Mouse (Mus musculus) hindlimb bud, embryonic 11.5 days (tissue): ENCODE results near the gene Pdgfc.

Experiments used
- DNase-seq: peaks from one replicate; pipeline ENCODE4 v3.0.0-alpha.2; 2012; ENCODE audit warnings: low read depth, low spot score; ENCODE audit errors: extremely low spot score

Pdgfc gene

DNA sequence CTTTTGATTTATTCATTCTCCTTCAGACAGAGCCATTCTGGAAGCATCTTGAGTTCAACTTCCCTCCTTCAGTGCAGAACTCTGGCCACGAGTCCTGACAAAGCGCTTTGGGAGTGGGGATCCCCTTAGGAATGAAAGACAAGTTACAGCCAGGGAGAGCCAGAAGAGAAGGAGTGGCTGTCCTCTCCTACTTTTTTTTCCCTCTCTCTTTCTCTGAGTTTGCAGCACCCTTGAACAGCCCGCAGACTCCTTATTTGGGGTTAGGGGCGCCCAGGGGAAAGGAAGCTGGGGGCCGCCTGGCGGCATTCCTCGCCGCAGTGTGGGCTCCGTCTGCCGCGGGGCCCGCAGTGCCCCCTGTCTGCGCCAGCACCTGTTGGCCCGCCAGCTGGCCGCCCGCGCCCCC lies at the start of gene Pdgfc:
Gene Pdgfc (plus strand): TSS at position 266 of the 403 bp plus-strand sequence.
- DNase-seq, result no peak

DNA sequence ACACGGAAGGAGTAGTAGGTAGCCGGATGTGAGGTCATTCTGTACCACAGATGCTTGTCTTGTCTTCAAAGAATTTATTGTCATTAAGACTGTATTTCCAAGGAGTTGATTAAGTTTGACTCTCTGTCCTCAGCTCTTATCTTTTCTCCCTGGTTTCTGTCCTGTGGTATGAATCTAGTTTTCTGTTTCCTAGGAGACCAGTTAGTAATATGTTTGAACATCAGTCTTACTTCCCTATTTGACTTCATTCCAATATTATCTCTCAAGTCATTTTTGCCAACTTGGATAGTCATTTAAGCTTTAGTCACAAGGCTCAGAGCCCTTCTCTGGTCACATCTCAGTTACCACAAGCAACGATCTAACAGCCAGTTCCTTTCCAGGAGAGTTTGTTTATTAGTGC lies 27.0 kb upstream of the Pdgfc start:
- no peak for DNase-seq

DNA sequence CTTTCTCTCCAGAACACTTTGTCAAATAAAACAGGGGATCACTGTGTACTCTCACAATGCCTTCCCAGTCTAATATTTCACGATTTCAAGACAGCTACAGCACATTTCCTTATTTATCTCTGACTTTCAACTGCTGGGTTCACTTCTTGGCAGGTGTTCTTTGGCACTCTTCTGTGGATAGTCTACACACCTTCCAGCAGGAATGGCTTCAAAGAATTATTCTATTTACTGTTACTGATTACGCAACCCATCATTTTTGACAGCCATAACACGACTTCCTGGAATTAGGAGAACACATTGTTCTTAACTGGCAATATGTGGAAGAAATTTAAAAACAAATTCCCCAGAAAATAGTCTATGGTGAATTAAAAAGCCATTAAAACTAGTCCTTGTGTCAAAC lies 26.3 kb upstream of the Pdgfc start:
- no peak for DNase-seq

DNA sequence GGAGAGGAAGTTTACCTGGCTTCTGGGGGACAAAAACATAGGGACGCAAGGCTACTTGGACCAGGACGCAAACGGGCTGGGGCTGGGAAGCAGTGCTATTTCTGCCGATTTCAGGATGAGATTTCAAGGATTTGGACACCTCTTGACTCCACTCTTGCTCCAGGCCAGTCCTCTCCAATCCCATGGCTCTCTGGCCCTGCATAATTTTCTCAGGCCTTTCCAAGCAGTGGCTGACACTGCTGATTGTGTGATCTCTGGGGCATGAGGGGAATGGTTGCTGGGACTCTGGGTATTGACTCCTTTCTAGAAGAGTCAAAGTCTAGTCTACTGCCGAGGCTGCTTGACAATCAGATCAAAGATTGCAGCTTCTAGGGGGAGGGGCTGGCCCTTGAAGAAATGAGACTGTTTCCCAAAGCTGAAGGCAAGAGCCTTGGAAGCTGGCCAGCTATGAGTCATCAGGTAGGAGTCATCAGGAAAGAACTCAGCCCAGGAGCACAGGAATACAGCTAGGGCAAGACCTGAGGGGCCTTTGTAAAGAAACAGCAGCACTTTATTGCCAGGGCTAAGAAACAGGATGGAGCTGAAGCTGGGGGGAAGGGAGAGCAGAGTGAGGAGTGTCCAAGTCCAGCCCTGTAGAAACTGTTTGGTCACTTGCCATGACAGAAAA lies 18.7 kb upstream of the Pdgfc start:
- DNase-seq, result no peak

DNA sequence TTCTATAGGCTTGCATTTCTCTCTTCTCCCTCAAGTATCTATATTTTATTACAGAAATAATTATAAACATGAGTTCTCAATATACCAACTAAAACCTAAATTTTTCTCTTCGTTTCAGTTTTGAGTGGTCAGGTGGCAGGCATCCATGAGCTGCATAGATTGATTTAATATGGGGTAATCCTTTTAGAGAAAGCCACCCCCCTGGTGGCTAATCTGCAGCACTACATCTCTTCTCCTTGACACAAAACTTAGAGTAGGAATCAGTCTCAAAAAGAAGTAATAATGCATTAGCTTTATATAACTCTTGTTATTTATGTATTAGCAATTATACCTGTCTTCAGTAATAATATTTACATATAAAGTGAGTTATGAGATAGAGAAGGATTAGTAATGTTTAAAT lies 16.2 kb upstream of the Pdgfc start:
- no peak for DNase-seq

DNA sequence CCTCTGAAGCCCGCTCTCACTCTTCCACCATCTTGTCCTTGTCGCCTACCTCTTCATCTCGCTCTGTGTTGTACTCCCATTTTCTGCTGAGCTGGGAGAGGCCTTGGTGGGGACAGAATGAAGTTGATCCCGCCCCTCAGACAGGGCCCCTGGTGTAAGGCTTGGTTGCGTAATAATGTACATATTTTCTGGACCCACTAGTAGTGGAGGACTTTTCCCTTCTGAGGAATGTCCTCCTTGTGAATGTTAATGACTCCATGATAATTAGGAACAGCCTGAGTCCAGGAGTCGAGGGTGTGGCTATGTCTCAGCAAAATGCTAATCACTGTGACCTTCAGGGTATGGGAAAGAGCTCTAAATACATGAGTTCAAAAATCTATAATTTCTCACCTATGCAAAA lies 14.4 kb upstream of the Pdgfc start:
- DNase-seq, result no peak

DNA sequence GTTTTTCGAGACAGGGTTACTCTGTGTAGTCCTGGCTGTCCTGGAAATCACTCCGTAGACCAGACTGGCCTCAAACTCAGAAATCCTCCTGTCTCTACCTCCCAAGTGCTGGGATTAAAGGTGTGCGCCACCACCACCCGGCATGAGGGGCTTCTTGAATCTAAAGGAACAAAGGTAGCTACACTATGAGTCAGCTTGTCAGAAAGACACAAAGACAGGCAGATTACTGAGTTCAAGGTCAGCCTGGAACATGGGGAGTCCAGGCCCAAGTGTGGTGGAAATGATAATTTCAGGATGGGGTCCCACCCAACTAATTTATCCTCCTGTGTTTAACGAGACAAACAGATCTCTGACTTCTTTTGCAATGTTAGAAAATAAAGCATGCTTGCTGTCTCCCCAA lies 13.9 kb upstream of the Pdgfc start:
- no peak for DNase-seq

DNA sequence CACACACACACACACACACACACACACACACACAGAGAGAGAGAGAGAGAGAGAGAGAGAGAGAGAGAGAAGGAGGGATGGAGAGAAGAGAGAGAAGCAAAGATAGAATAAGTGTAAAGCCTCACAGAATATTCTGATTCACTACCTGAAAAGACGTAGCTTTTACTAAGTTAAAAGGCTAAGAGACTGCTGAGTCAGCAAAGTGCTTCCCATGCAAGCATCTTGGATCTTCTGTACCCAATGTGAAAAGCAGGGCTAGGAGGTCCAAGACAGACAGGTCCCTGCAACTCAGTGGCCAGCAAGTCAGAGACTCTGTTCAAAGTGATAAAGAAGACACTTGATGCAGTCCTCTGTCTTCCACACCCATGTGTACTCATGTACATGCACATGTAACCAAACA lies 13.4 kb upstream of the Pdgfc start:
- DNase-seq, result no peak

DNA sequence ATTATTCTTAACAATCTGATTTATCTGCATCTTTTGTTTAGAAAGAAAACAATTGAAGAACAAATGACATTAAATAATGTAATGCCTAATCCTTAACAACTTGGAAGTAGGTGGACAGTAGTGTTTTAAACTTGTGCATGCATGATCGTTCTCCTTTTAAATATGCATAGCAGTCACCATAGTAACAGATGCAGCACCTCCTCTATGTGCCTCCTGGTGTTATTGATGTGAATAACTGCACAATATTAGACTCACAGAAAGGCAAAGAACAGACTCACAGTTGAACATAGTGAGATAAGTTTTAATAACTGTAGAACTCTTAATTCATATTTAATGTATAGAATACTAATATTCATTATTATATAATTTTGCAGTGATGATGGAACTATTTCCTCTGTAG lies 12.6 kb upstream of the Pdgfc start:
- no peak for DNase-seq

DNA sequence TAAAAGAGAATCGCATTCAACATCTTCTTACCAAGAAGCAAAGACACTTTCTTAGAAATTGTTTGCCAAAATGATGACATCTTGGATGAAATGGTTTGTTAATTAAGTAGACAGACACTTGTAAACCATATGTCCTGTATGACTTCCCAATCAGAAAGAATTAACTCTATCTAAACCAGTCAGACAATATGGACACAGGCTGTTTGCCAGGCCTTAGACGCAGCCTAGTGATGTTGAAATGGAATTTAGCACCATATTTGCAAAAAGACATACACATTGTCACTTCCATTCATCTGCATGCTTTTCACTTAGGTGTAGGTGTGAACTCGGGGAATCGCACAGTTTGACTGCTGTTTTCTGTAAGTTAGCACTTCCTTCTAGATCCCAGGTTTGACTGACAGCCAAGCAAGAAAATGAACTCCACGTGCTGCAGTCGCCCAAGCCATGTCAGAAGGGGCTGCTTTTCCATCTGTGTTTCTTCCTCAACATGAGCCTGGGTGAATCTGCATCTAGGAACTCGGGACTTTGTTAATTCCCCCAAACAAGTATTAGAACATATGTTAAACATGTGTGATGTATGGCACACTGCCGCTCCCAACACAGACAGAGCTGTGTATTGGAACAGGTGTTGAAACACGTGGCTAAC lies 10.5 kb upstream of the Pdgfc start:
- DNase-seq, result no peak

DNA sequence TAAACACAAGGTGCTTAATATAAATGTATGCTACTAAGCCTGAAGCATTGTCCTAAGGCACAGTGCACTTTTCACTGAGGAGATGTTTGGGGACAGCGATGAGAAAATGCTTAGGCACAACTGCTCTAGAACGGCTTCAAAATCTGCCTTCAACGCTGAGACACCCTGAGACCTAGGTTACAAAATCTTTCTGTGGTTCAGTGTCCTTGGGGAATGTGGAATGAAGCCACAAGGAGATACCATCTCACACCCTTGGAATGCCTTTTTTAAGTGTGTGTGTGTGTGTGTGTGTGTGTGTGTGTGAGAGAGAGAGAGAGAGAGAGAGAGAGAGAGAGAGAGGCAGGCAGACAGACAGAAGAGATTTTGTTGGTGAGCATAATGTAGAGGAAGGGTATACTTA lies 7.9 kb upstream of the Pdgfc start:
- DNase-seq, result no peak

DNA sequence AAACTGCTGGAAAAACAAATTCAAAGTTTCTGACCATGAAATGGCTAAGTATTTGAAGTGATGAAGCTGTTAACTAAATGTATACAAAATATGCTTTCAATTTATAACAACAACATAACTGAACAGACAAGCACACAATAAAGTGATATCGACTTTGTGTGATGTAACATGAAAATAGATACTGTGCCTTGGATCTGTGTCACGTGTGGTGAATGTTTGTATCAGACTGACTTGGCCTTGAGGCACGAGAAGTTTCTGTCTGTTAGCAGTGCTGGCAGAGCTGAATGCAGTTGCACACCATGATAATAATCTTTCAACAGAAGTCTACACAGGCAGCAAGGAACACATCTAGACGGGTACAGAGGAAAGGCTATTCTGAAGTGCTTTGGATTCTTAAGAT lies 6.9 kb upstream of the Pdgfc start:
- DNase-seq, result no peak

DNA sequence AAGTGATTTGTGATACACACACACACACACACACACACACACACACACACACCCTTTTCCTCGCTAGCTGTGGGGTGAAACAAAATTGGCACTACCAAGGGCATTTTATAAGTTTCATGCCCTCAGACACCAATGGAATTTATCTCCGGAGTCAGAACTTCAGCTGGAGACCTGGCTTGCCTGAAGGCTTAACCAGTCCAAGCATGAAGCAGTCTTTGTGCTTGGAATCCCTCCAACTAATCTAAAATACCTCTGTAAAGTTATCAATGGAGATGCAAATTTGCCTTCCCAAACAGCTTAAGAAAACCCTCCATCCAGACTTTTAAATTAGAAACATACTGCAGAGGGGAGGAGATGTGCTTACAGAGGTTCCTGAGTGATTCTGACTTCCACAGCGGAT lies 6.3 kb upstream of the Pdgfc start:
- DNase-seq, result no peak

DNA sequence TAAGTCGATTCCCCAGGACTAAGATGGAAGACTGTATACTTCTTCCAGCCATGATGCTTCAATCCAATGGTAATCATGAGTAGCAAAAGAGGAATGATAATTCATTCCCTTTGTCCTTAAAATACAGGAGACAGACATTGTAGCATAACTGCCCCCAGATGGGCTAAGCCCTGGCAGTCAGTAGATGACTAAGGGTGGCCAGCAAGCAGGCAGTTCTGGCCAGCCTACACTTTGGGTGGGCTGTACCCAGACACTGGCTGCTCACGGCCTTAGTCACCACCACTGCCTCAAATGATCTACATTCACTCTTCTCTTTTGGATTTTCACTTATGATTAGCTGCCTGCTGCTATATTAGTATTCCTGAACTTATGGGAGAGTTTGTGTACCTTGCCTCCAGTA lies 5.9 kb upstream of the Pdgfc start:
- no peak for DNase-seq

DNA sequence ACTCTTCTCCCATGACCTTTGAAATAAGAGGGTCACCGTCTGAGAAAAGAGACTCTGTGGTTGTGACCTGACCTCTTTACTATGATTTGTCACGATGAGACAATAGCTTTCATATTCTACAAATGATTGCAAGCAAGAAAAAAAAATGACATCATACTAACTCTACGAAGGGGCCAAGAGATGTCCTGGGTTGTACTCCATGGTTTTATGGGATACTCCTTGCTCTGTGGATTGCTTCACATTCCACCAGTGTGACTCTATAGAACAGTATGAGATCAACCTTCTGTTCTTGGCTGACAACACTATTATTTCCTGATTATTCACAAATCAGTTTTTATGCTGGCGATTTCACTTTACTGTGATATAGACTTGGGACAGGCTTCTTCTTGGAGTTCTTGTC lies 4.2 kb upstream of the Pdgfc start:
- DNase-seq, result no peak

DNA sequence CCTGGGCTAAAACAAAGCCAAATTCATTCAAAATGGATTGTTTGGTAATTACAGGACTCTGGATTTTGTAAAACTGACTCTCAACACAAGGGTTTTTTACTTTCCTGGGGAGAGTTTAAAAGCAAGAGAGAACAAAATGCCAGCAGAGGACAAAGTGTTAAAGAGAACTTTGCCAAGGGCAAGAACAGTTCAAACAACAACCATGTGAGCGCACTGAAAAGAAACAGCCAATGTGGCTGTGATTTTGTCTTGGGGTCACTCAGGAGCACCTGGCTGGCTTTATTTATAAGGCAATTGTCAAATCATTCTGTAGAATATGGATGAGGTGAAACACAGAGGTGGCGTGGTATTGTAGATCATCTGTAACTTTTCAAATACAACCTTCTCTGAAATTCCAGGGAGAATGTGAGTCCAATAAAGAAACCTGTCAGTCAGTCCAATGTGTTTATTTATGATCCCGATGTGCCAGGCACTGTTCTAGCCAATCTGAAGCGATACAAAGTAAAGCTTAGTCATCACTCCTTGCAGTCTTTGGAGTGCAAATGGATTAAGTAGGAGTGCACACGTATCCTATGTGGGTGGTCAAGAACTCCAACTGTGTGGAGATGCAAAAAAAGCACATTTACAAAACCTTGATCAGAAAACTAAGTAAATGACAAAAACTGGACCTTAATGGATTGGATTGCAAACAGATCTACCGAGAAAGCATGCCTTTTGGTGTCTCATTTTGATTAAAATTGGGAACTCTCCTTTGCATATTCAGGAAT lies 1.7 kb upstream of the Pdgfc start:
- no peak for DNase-seq

DNA sequence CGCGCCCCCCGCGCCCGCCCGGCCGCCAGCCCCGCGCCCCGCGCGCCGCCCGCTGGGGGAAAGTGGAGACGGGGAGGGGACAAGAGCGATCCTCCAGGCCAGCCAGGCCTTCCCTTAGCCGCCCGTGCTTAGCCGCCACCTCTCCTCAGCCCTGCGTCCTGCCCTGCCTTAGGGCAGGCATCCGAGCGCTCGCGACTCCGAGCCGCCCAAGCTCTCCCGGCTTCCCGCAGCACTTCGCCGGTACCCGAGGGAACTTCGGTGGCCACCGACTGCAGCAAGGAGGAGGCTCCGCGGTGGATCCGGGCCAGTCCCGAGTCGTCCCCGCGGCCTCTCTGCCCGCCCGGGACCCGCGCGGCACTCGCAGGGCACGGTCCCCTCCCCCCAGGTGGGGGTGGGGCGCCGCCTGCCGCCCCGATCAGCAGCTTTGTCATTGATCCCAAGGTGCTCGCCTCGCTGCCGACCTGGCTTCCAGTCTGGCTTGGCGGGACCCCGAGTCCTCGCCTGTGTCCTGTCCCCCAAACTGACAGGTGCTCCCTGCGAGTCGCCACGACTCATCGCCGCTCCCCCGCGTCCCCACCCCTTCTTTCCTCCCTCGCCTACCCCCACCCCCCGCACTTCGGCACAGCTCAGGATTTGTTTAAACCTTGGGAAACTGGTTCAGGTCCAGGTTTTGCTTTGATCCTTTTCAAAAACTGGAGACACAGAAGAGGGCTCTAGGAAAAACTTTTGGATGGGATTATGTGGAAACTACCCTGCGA lies 517 bp downstream of the Pdgfc start:
- no peak for DNase-seq

DNA sequence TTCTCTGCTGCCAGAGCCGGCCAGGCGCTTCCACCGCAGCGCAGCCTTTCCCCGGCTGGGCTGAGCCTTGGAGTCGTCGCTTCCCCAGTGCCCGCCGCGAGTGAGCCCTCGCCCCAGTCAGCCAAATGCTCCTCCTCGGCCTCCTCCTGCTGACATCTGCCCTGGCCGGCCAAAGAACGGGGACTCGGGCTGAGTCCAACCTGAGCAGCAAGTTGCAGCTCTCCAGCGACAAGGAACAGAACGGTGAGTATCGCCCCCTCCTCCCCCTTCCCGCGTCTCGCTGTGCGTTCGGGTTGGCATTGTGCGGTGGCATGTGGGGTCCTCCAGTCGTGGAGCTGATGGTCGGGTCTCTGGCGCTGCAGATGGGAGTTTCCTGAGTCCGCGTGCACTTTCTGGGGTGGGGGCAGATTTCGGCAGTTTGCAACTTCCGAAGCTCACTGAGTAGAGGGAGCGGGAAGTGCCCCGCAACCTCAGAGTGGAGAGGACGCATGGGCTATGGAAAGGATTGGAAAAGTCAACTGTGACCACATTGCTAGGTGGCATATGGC lies 1.2 kb downstream of the Pdgfc start:
- DNase-seq, result no peak

DNA sequence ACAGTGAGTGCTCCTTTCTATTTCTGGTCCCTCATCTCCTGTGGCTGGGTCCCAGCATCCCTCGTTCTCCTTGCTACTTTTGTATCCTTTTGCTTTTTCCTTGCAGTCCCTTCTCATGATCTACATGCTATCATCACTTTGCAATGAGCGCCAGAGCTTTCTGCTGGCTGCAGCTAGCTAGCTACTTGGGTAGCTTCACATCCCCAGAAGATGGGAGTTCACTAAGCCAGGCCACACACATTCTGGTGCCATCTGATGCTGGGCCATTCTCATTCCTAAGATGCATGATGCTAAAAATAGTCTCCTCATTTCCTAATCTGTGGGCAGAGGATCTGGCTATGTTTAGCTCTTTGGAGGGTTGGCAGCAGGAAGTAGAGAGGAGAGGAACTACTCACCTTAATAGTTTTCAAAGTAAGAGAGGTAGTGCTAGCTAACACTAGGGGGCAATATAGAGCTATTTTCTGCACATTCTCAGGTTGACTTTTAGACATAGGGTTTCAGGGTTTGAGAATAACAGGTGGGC lies 3.0 kb downstream of the Pdgfc start:
- DNase-seq, result no peak

DNA sequence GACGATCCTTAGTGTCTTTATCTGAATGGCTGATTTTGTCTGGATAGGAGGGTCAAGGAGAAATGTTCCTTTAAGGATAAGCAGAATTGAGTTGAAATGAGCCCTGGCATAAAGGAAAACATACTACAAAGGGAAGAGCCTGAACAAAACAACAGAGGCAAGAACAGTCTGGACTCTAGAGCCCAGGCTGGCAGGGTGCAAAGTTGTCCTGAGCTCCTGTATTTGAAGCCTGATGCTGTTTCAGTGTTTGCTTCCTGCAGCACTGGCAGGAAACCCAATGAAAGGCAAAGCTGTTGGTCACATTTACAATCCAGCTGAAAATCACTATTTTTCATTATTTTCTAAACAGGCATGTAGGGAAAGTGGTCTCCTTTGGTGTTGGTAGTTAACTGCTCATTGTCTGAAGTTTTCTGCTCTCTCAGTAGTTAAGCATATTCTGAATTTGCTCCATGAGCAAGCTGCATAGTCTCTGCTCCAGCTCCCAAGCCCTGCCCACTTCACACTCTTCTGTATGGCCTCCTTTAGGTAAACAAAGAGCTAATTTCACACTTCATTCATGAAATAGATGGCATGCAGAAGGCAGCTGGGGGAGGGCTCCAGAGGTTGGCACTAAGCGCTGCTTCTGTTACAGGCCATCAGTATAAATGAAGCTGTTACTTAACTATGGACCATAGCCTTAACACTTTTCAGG lies 8.6 kb downstream of the Pdgfc start:
- no peak for DNase-seq
